Mouse (Mus musculus): Measurements from ENCODE around the gene Cpt1c.

Gene Cpt1c

DNA sequence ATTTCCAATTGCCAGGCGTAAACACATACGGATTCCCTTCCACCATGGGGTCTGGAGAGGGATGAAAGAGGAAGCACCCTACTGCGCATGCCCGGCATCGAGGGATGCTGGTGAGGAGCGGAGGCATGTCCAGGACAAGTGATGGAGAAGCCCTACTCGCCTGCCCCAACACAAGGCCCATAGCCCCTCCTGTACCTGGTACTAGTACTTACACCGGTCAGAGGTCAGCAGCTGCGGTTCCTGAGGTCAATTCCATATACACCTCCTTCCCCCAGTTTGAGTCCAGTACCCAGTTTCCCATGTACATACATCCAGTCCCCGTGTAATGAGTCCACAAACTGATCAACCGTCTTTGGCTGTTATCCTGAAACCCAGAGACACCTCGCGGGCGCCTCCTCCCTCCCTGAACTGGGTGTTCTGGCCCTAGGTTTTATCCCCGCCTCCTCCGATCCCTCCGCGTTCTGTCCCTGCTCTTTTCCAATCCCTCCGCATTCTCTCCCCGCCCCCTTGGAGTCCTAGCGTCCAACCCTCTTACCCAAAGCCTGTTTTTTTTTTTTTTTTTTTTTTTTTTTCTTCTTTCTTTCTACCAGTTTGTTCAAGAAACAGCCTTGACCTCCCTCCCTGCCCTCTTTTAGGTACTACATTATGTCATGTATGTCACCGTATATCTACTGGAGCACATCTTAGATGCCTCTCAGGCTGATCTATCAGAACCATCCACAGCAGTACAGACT lies at the start of gene Cpt1c:
Gene Cpt1c, minus strand, starts transcription at position 469 of the 734 bp plus-strand sequence.
- in situ Hi-C loops (cut with MboI; ENCODE audit: unreplicated experiment in 2 of 2), result loop anchor here in 1 of 2 experiments (25.0 kb wide), 1 partner anchor 712 kb away; the partner anchor contains the start of genes Acp4 and Gm15517

DNA sequence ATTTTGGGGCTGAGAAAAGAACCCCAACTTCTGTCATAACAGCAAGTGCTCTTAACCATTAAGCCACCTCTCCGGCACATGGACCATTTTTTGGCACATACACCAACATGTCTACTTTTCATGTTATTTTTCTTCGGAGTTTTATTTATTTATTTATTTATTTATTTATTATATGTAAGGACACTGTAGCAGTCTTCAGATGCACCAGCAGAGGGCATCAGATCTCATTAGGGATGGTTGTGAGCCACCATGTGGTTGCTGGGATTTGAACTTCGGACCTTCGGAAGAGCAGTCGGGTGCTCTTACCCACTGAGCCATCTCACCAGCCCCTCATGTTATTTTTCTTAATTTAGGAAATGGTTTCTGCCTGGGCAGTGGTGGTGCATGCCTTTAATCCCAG lies 49.1 kb upstream of the Cpt1c start:
- in situ Hi-C loops (cut with MboI; ENCODE audit: unreplicated experiment in 2 of 2), result loop anchor here (25.0 kb wide), 2 partner anchors 689 to 889 kb away; partner anchors contain the start of genes Ccdc114 (in 1 of the 2), Dbp (in 1 of the 2), Emp3 (in 1 of the 2) and Fam83e (in 1 of the 2)

- in situ Hi-C loops (cut with MboI; ENCODE audit: unreplicated experiment in 2 of 2), result loop anchor here (25.0 kb wide), 2 partner anchors 692 to 892 kb away; partner anchors contain the start of genes Ccdc114 (in 1 of the 2), Dbp (in 1 of the 2), Emp3 (in 1 of the 2) and Fam83e (in 1 of the 2)
Measured at GRCm38 (mm10) chr7:45020225-45020624, 45.6 kb upstream of the Cpt1c start.

- in situ Hi-C loops (cut with MboI; ENCODE audit: unreplicated experiment in 2 of 2), result loop anchor here (25.0 kb wide), 2 partner anchors 693 to 893 kb away; partner anchors contain the start of genes Ccdc114 (in 1 of the 2), Dbp (in 1 of the 2), Emp3 (in 1 of the 2) and Fam83e (in 1 of the 2)
Measured at GRCm38 (mm10) chr7:45019031-45019571, 44.5 kb upstream of the Cpt1c start.

- in situ Hi-C loops (cut with MboI; ENCODE audit: unreplicated experiment in 2 of 2), result loop anchor here (25.0 kb wide), 2 partner anchors 695 to 895 kb away; partner anchors contain the start of genes Ccdc114 (in 1 of the 2), Dbp (in 1 of the 2), Emp3 (in 1 of the 2) and Fam83e (in 1 of the 2)
Measured at GRCm38 (mm10) chr7:45017242-45018061, 42.8 kb upstream of the Cpt1c start, which contains the start of gene Rras. Gene Rras, plus strand, starts transcription at chr7:45017961.

GRCm38 (mm10) chr7:45016761-45017160 lies 42.1 kb upstream of the Cpt1c start:
- in situ Hi-C loops (cut with MboI; ENCODE audit: unreplicated experiment in 2 of 2), result loop anchor here (25.0 kb wide), 2 partner anchors 696 to 896 kb away; partner anchors contain the start of genes Ccdc114 (in 1 of the 2), Dbp (in 1 of the 2), Emp3 (in 1 of the 2) and Fam83e (in 1 of the 2)

GRCm38 (mm10) chr7:45015957-45016612 lies 41.4 kb upstream of the Cpt1c start, which contains the start of gene Scaf1:
Gene Scaf1, minus strand, starts transcription at chr7:45016363.
- in situ Hi-C loops (cut with MboI; ENCODE audit: unreplicated experiment in 2 of 2), result loop anchor here (25.0 kb wide), 2 partner anchors 696 to 896 kb away; partner anchors contain the start of genes Ccdc114 (in 1 of the 2), Dbp (in 1 of the 2), Emp3 (in 1 of the 2) and Fam83e (in 1 of the 2)

DNA sequence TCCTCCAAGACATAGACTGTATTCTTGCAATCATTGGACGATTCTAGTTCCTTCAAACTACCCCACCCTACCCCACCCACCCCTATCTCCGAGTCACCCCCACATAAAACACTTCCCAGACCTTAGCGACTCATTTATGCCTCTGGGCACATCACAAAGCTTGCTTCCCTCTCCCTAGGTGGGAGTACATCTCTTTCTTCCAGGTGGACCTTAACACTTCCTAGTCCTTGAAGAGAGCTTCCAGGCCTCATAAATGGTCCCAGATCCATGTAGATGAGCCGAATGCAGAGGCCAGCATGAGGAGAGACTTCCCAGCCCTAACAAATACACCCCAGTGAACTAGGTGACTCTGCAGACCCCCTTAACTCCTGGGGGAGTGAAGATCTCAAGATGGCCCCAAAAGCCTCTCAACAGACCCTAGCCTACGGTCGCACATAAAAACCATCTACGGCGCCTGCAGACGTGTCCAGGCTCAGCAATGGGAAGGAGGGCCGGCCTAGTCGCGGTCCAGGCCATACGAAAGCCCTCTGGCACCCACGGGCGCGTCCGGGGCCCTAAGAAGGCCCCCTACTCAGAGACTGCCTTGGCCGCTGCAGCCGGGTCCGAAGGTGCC lies 40.8 kb upstream of the Cpt1c start:
- in situ Hi-C loops (cut with MboI; ENCODE audit: unreplicated experiment in 2 of 2), result loop anchor here (25.0 kb wide), 2 partner anchors 697 to 897 kb away; partner anchors contain the start of genes Ccdc114 (in 1 of the 2), Dbp (in 1 of the 2), Emp3 (in 1 of the 2) and Fam83e (in 1 of the 2)

DNA sequence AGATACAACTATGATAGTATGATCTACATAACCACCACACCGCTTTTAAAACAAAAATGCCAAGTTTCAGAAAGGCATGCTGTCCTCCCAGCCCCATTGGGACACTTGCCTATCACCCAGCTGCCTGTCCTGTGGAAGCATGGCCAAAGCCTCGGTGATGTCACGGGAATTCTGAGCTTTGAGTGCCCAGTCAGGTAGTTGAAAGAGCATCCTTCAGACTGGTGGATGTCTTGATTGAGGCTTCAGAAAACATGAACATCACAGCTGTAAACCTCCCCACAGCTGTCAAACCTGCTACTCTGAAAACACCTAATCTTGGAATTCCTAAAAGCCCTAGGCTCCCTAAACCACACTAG lies 39.4 kb upstream of the Cpt1c start:
- in situ Hi-C loops (cut with MboI; ENCODE audit: unreplicated experiment in 2 of 2), result loop anchor here (25.0 kb wide), 2 partner anchors 698 to 898 kb away; partner anchors contain the start of genes Ccdc114 (in 1 of the 2), Dbp (in 1 of the 2), Emp3 (in 1 of the 2) and Fam83e (in 1 of the 2)

GRCm38 (mm10) chr7:45013366-45014095 lies 38.9 kb upstream of the Cpt1c start:
- in situ Hi-C loops (cut with MboI; ENCODE audit: unreplicated experiment in 2 of 2), result loop anchor here (25.0 kb wide), 2 partner anchors 699 to 899 kb away; partner anchors contain the start of genes Ccdc114 (in 1 of the 2), Dbp (in 1 of the 2), Emp3 (in 1 of the 2) and Fam83e (in 1 of the 2)

DNA sequence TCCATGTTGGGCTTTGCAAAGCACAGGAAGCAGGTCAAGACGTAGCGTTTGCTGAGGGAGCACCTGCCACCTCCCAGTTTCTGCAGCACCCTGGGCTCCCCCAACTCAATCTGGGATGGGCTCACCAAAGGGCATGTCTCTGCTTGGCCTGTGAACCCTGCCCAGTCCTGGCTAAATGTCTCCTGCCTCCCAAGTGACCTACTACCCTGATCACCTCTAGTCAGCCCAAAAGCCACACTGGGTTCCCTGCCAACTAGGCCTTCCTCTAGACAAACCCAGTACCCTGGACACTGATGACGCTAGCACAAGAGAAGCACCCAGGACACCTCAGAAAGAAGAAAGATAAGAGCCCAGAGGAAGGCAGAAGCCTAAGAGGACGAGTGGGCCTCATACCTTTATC lies 38.2 kb upstream of the Cpt1c start:
- in situ Hi-C loops (cut with MboI; ENCODE audit: unreplicated experiment in 2 of 2), result loop anchor here (25.0 kb wide), 2 partner anchors 699 to 899 kb away; partner anchors contain the start of genes Ccdc114 (in 1 of the 2), Dbp (in 1 of the 2), Emp3 (in 1 of the 2) and Fam83e (in 1 of the 2)

DNA sequence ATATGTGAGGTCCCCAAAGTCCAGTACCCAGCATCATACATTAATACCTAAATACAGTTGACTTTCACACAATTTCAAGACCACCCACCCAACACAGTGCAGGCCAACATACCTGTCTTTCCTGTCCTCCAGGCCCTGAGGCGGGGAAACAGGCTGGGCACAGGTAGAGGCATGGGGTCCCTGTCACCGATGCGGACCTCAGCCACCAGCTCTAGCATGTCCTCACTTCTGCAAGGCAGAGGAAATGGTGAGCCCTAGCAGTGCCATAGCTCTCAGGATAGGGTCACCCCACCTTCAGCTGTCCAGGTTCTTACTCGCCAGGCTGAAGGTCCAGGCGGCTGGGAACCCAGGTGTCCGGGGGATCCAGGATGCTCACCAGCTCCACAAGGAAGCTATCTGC lies 37.4 kb upstream of the Cpt1c start:
- in situ Hi-C loops (cut with MboI; ENCODE audit: unreplicated experiment in 2 of 2), result loop anchor here (25.0 kb wide), 2 partner anchors 700 to 900 kb away; partner anchors contain the start of genes Ccdc114 (in 1 of the 2), Dbp (in 1 of the 2), Emp3 (in 1 of the 2) and Fam83e (in 1 of the 2)

DNA sequence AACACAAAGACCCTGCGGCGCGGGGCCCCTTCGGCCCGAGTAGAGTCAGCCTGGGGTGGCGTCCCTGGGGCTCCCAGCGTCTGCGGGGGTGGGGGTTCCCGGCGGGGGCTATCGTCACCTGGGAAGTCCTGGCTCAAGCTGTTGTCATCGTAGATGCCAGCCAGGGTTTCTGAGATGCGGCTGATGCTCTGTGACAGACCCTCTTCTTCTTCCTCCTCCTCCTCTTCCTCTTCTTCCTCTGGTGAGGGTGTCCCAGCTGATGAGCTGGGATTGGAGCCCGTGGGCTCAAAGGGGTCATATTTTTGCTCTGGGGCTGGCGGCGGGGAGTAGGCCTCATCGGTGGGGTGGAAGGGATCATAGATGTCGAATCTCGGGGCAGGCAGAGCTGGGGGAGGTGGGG lies 33.8 kb upstream of the Cpt1c start:
- in situ Hi-C loops (cut with MboI; ENCODE audit: unreplicated experiment in 2 of 2), result loop anchor here (25.0 kb wide), 2 partner anchors 704 to 904 kb away; partner anchors contain the start of genes Ccdc114 (in 1 of the 2), Dbp (in 1 of the 2), Emp3 (in 1 of the 2) and Fam83e (in 1 of the 2)

DNA sequence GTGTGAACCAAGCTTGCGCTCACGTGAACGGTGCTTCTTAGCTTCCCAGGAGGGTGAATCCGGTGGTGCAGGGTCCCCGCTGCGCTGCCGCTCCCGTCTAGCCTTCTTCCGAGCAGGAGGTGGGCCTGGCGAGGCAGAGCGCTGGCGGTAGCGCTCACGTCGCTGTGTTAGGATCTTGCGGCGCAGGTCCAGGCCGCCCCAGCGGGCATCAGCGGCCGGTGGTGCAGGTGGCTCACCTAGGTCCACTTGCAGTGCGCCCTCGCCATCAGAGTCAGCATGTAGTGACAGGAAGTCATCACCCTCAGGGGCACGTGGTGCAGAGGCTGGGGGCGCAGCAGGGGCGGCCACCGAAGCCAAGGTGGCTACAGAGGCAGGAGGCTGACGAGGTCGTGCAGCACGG lies 33.2 kb upstream of the Cpt1c start:
- in situ Hi-C loops (cut with MboI; ENCODE audit: unreplicated experiment in 2 of 2), result loop anchor here (25.0 kb wide), 2 partner anchors 704 to 904 kb away; partner anchors contain the start of genes Ccdc114 (in 1 of the 2), Dbp (in 1 of the 2), Emp3 (in 1 of the 2) and Fam83e (in 1 of the 2)

GRCm38 (mm10) chr7:45007141-45007540 lies 32.5 kb upstream of the Cpt1c start:
- in situ Hi-C loops (cut with MboI; ENCODE audit: unreplicated experiment in 2 of 2), result loop anchor here (25.0 kb wide), 2 partner anchors 705 to 905 kb away; partner anchors contain the start of genes Ccdc114 (in 1 of the 2), Dbp (in 1 of the 2), Emp3 (in 1 of the 2) and Fam83e (in 1 of the 2)

DNA sequence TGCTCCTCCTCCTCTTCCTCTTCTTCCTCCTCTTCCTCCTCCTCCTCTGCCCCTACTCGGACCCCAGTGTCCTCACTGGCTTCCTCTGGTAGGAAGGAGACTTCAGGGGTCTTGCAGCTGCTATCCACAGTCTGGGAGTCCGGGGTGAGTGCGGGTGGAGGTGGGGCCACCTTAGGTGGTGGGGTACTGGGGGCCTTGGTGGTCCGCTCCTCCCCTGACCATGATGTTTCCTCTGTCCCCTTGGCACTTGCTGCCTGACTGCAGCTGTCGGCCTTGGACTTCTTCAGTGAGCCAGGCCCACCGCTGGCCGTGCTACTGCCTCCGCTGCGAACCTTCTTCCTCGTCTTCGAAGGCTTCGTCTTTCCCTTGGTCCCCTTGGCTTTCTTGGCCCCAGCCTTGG lies 31.9 kb upstream of the Cpt1c start:
- in situ Hi-C loops (cut with MboI; ENCODE audit: unreplicated experiment in 2 of 2), result loop anchor here (25.0 kb wide), 2 partner anchors 706 to 906 kb away; partner anchors contain the start of genes Ccdc114 (in 1 of the 2), Dbp (in 1 of the 2), Emp3 (in 1 of the 2) and Fam83e (in 1 of the 2)

Measured in v-Abl transformed pro-B cells (cell line).